Mouse (Mus musculus): ENCODE measurements at regions not wholly inside any gene's neighbourhood (a gene's known extent, or its start where the extent isn't known, plus 50 kb on each side); places are given as distances from the start of the nearest gene placed in this dataset.

- DNase-seq (ENCODE audit: low spot score) (no peak), ATAC-seq (no peak)
- H3K9me3 ChIP-seq (ENCODE audit: low read length) = no peaks in the 10 kb centered on the region
- H3K4me3 ChIP-seq (ENCODE audit: low read depth, low read length) = no peak overlapping the region
- H3K9ac ChIP-seq (replicated peaks; ENCODE audit: low read depth) = no peak overlapping the region
- no peak overlapping the region for H3K4me2 ChIP-seq (replicated peaks; ENCODE audit: low read depth, low read length)
- no peak overlapping the region for H3K27ac ChIP-seq (ENCODE audit: low read length)
- no peaks in the 10 kb centered on the region for H3K4me1 ChIP-seq (ENCODE audit: insufficient read depth, low read depth, low read length)
- 44% methylated on average over 3 of the region's 3 CpGs for WGBS
- no peaks in the 10 kb centered on the region for H3K36me3 ChIP-seq (ENCODE audit: insufficient read depth, low read length)
- TF ChIP-seq EP300 (IDR thresholded peaks at IDR 0.05) (no peak), CTCF (IDR thresholded peaks at IDR 0.05) (no peak)
- no peaks in the 10 kb centered on the region for H3K27me3 ChIP-seq (replicated peaks; ENCODE audit: insufficient read depth, low read length)
These were observed 65.0 kb upstream of the Ralgapa2 start for GRCm38 (mm10) chr2:146577096-146577495.

- 88% methylated on average over 3 of the region's 3 CpGs for WGBS
- H3K4me3 ChIP-seq (ENCODE audit: low read depth, low read length) = no peak overlapping the region
- no peak for ATAC-seq
These were observed 69.1 kb upstream of the Ralgapa2 start for GRCm38 (mm10) chr2:146581220-146581619.

GRCm38 (mm10) chr2:146583807-146584388, 71.8 kb upstream of the Ralgapa2 start:
- ATAC-seq (no peak), DNase-seq (ENCODE audit: low spot score) (no peak)
- Histone ChIP-seq H3K36me3 (ENCODE audit: insufficient read depth, low read length) (no peaks in the 10 kb centered on the region), H3K9ac (replicated peaks; ENCODE audit: low read depth) (no peak overlapping the region), H3K27me3 (replicated peaks; ENCODE audit: insufficient read depth, low read length) (no peaks in the 10 kb centered on the region), H3K4me3 (ENCODE audit: low read depth, low read length) (no peak overlapping the region), H3K4me1 (ENCODE audit: insufficient read depth, low read depth, low read length) (no peaks in the 10 kb centered on the region), H3K27ac (ENCODE audit: low read length) (no peak overlapping the region), H3K4me2 (replicated peaks; ENCODE audit: low read depth, low read length) (no peak overlapping the region), H3K9me3 (ENCODE audit: low read length) (no peaks in the 10 kb centered on the region)
- TF ChIP-seq EP300 (IDR thresholded peaks at IDR 0.05) = no peak
- no peak for TF ChIP-seq CTCF (IDR thresholded peaks at IDR 0.05)

More at GRCm38 (mm10) chr2:146581220-146581619, 69.1 kb upstream of the Ralgapa2 start:
- Histone ChIP-seq H3K9ac (replicated peaks; ENCODE audit: low read depth) (no peak overlapping the region), H3K4me2 (replicated peaks; ENCODE audit: low read depth, low read length) (no peak overlapping the region), H3K27me3 (replicated peaks; ENCODE audit: insufficient read depth, low read length) (no peaks in the 10 kb centered on the region), H3K9me3 (ENCODE audit: low read length) (no peaks in the 10 kb centered on the region), H3K36me3 (ENCODE audit: insufficient read depth, low read length) (no peaks in the 10 kb centered on the region), H3K4me1 (ENCODE audit: insufficient read depth, low read depth, low read length) (no peaks in the 10 kb centered on the region), H3K27ac (ENCODE audit: low read length) (no peak overlapping the region)
- TF ChIP-seq CTCF (IDR thresholded peaks at IDR 0.05) (no peak), EP300 (IDR thresholded peaks at IDR 0.05) (no peak)
- DNase-seq (ENCODE audit: low spot score) = no peak

GRCm38 (mm10) chr2:146586381-146586780, 74.2 kb upstream of the Ralgapa2 start:
- H3K9ac ChIP-seq (replicated peaks; ENCODE audit: low read depth) = no peak overlapping the region
- no peaks in the 10 kb centered on the region for H3K27me3 ChIP-seq (replicated peaks; ENCODE audit: insufficient read depth, low read length)
- H3K4me3 ChIP-seq (ENCODE audit: low read depth, low read length) = no peak overlapping the region
- H3K4me2 ChIP-seq (replicated peaks; ENCODE audit: low read depth, low read length) = no peak overlapping the region
- H3K27ac ChIP-seq (ENCODE audit: low read length) = no peak overlapping the region
- peak; percentile 48 for ATAC-seq
- TF ChIP-seq EP300 (IDR thresholded peaks at IDR 0.05) (peak; percentile 49; the same call in 1 of the 2 replicates), CTCF (IDR thresholded peaks at IDR 0.05) (no peak)
- H3K4me1 ChIP-seq (ENCODE audit: insufficient read depth, low read depth, low read length) = no peaks in the 10 kb centered on the region
- H3K36me3 ChIP-seq (ENCODE audit: insufficient read depth, low read length) = no peaks in the 10 kb centered on the region
- 69% methylated on average over 1 of the region's 1 CpGs for WGBS
- peak; percentile 47 for DNase-seq (ENCODE audit: low spot score)
- H3K9me3 ChIP-seq (ENCODE audit: low read length) = no peaks in the 10 kb centered on the region

- H3K9me3 ChIP-seq (ENCODE audit: low read length) = no peaks in the 10 kb centered on the region
- no peaks in the 10 kb centered on the region for H3K4me1 ChIP-seq (ENCODE audit: insufficient read depth, low read depth, low read length)
- TF ChIP-seq CTCF (IDR thresholded peaks at IDR 0.05) = no peak
- TF ChIP-seq EP300 (IDR thresholded peaks at IDR 0.05) = no peak
- 62% methylated on average over 3 of the region's 3 CpGs for WGBS
- H3K27ac ChIP-seq (ENCODE audit: low read length) = no peak overlapping the region
- no peak for ATAC-seq
- no peak overlapping the region for H3K9ac ChIP-seq (replicated peaks; ENCODE audit: low read depth)
- no peak overlapping the region for H3K4me3 ChIP-seq (ENCODE audit: low read depth, low read length)
- no peak for DNase-seq (ENCODE audit: low spot score)
- H3K36me3 ChIP-seq (ENCODE audit: insufficient read depth, low read length) = no peaks in the 10 kb centered on the region
- H3K4me2 ChIP-seq (replicated peaks; ENCODE audit: low read depth, low read length) = no peak overlapping the region
- no peaks in the 10 kb centered on the region for H3K27me3 ChIP-seq (replicated peaks; ENCODE audit: insufficient read depth, low read length)
These were observed 74.8 kb upstream of the Ralgapa2 start for GRCm38 (mm10) chr2:146586981-146587380.

GRCm38 (mm10) chr2:146589860-146590259, 77.7 kb upstream of the Ralgapa2 start:
- DNase-seq (ENCODE audit: low spot score) (no peak), ATAC-seq (no peak)
- Histone ChIP-seq H3K4me3 (ENCODE audit: low read depth, low read length) (no peak overlapping the region), H3K4me1 (ENCODE audit: insufficient read depth, low read depth, low read length) (no peaks in the 10 kb centered on the region), H3K27me3 (replicated peaks; ENCODE audit: insufficient read depth, low read length) (no peaks in the 10 kb centered on the region), H3K36me3 (ENCODE audit: insufficient read depth, low read length) (no peaks in the 10 kb centered on the region), H3K27ac (ENCODE audit: low read length) (no peak overlapping the region), H3K9me3 (ENCODE audit: low read length) (no peaks in the 10 kb centered on the region), H3K4me2 (replicated peaks; ENCODE audit: low read depth, low read length) (no peak overlapping the region), H3K9ac (replicated peaks; ENCODE audit: low read depth) (no peak overlapping the region)
- 75% methylated on average over 3 of the region's 3 CpGs for WGBS
- no peak for TF ChIP-seq EP300 (IDR thresholded peaks at IDR 0.05)
- TF ChIP-seq CTCF (IDR thresholded peaks at IDR 0.05) = no peak

- ATAC-seq (no peak), DNase-seq (ENCODE audit: low spot score) (no peak)
- no peak overlapping the region for H3K4me3 ChIP-seq (ENCODE audit: low read depth, low read length)
- no peak overlapping the region for H3K9ac ChIP-seq (replicated peaks; ENCODE audit: low read depth)
- TF ChIP-seq CTCF (IDR thresholded peaks at IDR 0.05) (no peak), EP300 (IDR thresholded peaks at IDR 0.05) (no peak)
- no peak overlapping the region for H3K4me2 ChIP-seq (replicated peaks; ENCODE audit: low read depth, low read length)
- WGBS = 73% methylated on average over 2 of the region's 2 CpGs
- no peaks in the 10 kb centered on the region for H3K4me1 ChIP-seq (ENCODE audit: insufficient read depth, low read depth, low read length)
- no peaks in the 10 kb centered on the region for H3K36me3 ChIP-seq (ENCODE audit: insufficient read depth, low read length)
- no peak overlapping the region for H3K27ac ChIP-seq (ENCODE audit: low read length)
- no peaks in the 10 kb centered on the region for H3K27me3 ChIP-seq (replicated peaks; ENCODE audit: insufficient read depth, low read length)
- no peaks in the 10 kb centered on the region for H3K9me3 ChIP-seq (ENCODE audit: low read length)
These were observed 81.1 kb upstream of the Ralgapa2 start for GRCm38 (mm10) chr2:146593291-146593690.

Data from lung, postnatal 0 days (tissue).